Mouse (Mus musculus) liver, postnatal 0 days (tissue): ENCODE measurements at regions not wholly inside any gene's neighbourhood (a gene's known extent, or its start where the extent isn't known, plus 50 kb on each side); places are given as distances from the start of the nearest gene placed in this dataset.

ENCODE experiments used
- ATAC-seq: fragments of 200-750 bp; cut with Nextera tagmentation; 2 replicates; pipeline ENCODE4 v1.8.0; 2017; ENCODE audit warnings: mild to moderate bottlenecking, moderate library complexity
- DNase-seq: peaks from one replicate; pipeline ENCODE4 v3.0.0-alpha.2; 2016
- H3K27ac ChIP-seq: fragments of 300-500 bp; sonication (generic); 2 replicates; pipeline ENCODE4 v1.5.1; 2014; ENCODE audit warnings: antibody characterized with exemption, moderate library complexity, mild to moderate bottlenecking, low read depth
- H3K27me3 ChIP-seq: fragments of 300-500 bp; sonication (generic); 2 replicates; pipeline ENCODE4 v1.6.1; 2014; ENCODE audit warnings: low read length, control low read depth, mixed read lengths; ENCODE audit not compliant: insufficient read depth
- H3K36me3 ChIP-seq: fragments of 300-500 bp; sonication (generic); replicated peaks from 2 replicates; pipeline ENCODE4 v1.6.1; 2014; ENCODE audit warnings: mild to moderate bottlenecking, control low read depth, low read length, moderate library complexity, mixed read lengths; ENCODE audit not compliant: insufficient read depth
- H3K4me1 ChIP-seq: fragments of 300-500 bp; sonication (generic); 2 replicates; pipeline ENCODE4 v1.6.1; 2014; ENCODE audit warnings: antibody characterized with exemption, mild to moderate bottlenecking, control low read depth; ENCODE audit not compliant: insufficient read depth
- H3K4me2 ChIP-seq: fragments of 300-500 bp; sonication (generic); 2 replicates; pipeline ENCODE4 v1.6.1; 2014; ENCODE audit warnings: low read depth, mild to moderate bottlenecking, low read length, moderate library complexity, mixed read lengths
- H3K4me3 ChIP-seq: fragments of 300-500 bp; sonication (generic); 2 replicates; pipeline ENCODE4 v1.5.1; 2014; ENCODE audit warnings: low read depth, low read length
- H3K9ac ChIP-seq: fragments of 300-500 bp; sonication (generic); replicated peaks from 2 replicates; pipeline ENCODE4 v1.6.1; 2014; ENCODE audit warnings: mild to moderate bottlenecking, moderate library complexity
- H3K9me3 ChIP-seq: fragments of 300-500 bp; sonication (generic); 2 replicates; pipeline ENCODE4 v1.6.1; 2016; ENCODE audit warnings: mild to moderate bottlenecking, control low read depth, low read length, mixed read lengths
- CTCF ChIP-seq: sonication (generic); IDR thresholded peaks from 2 replicates; pipeline ENCODE4 v1.5.1; 2016; ENCODE audit warnings: antibody characterized with exemption, low read depth
- EP300 ChIP-seq: IDR thresholded peaks from 2 replicates; pipeline ENCODE4 v1.6.1; 2016; ENCODE audit warnings: antibody characterized with exemption, low read depth, mild to moderate bottlenecking
- WGBS: fragments of 180-500 bp; shearing (Covaris S2); extraction: QIAGEN DNeasy Blood & Tissue Kit; methylation state at CpG from one replicate; pipeline ENCODE4 v1.1.7; 2014; ENCODE audit not compliant: insufficient replicate concordance; 5-methylcytosine and 5-hydroxymethylcytosine counted together

DNA sequence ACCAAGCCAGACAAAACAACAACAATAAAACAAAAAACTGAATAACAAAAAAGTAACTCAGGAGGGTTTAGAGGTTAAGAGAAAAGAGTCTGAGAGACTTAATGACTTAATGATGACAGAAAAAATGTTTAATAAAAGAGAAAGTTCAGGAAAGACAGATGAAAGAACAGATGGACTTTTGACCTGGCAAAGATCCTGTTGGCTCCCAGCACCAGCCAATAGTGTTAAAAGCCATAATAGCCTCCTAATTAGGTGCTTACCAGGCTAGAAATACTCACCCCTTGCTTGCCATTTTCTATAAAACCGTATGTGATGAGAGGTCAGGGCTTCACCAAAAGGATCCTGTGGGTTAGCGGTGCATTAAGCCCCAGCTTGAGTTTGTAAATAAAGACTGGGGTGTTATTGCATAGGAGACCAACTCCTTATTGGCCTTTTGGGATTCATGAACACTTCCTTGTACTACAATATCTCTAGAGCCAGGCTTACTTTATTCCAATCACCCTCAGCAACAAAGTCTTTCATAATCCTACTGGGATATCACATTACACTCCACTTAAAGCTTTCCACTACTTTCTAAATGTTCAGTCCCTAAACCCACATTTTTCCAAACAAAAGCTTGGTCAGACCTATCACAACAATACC is 282.1 kb upstream of the Rasa1 start:
- Histone ChIP-seq H3K36me3 (no peaks in the 10 kb centered on the region), H3K27ac (no peak overlapping the region), H3K27me3 (no peaks in the 10 kb centered on the region), H3K4me2 (no peak overlapping the region), H3K4me1 (no peaks in the 10 kb centered on the region), H3K9me3 (no peaks in the 10 kb centered on the region), H3K9ac (no peak overlapping the region), H3K4me3 (no peak overlapping the region)
- ATAC-seq (no peak), DNase-seq (no peak)
- 84% methylated on average over 2 of the region's 2 CpGs for WGBS
- TF ChIP-seq EP300, result no peak
- TF ChIP-seq CTCF, result no peak

- ATAC-seq (no peak), DNase-seq (no peak)
- Histone ChIP-seq H3K27me3 (no peaks in the 10 kb centered on the region), H3K27ac (no peak overlapping the region), H3K4me3 (no peak overlapping the region), H3K9ac (no peak overlapping the region), H3K4me2 (no peak overlapping the region), H3K4me1 (no peaks in the 10 kb centered on the region), H3K36me3 (no peaks in the 10 kb centered on the region), H3K9me3 (no peaks in the 10 kb centered on the region)
- 69% methylated on average over 2 of the region's 2 CpGs for WGBS
- TF ChIP-seq CTCF (no peak), EP300 (no peak)
Observed at GRCm38 (mm10) chr13:85557821-85558220, 268.9 kb upstream of the Rasa1 start.

DNA sequence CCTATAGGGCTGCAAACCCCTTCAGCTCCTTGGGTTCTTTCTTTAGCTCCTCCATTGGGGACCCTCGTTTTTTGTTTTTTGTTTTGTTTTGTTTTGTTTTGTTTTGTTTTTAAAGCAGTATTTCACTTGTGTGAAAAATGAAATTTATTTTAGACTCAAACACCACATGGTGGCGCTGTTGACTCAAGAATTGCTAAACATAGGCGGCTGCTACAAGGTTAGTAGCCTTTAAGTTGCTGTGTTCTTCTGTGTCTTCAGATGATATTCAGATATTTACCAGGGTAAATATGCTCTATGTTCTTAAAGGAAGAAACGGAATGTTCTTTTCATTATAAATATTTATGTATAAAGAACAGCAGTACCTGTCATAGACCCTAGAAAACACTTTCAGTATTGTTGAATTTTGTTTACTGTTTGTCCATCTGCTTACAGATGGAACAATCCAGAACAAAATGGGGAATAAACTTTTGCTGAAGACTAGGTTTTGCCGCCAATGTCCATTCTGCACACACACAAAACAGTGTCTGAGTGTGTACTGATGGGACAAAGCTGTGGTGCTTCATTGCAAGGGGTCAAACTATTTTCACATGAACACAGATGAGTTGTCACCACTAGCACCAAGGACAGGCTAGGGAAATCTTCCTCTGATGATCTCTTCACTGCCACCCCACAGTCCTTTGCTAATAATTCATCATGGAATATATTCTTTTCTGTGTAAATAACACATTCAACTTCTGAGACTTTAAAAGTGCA is 267.3 kb upstream of the Rasa1 start:
- H3K27me3 ChIP-seq, result no peaks in the 10 kb centered on the region
- H3K9me3 ChIP-seq, result no peaks in the 10 kb centered on the region
- 9% methylated on average over 5 of the region's 5 CpGs for WGBS
- no peak overlapping the region for H3K27ac ChIP-seq
- TF ChIP-seq CTCF, result peak; percentile 60
- no peak for TF ChIP-seq EP300
- no peak for ATAC-seq
- no peaks in the 10 kb centered on the region for H3K4me1 ChIP-seq
- H3K4me3 ChIP-seq, result no peak overlapping the region
- H3K9ac ChIP-seq, result no peak overlapping the region
- no peaks in the 10 kb centered on the region for H3K36me3 ChIP-seq
- H3K4me2 ChIP-seq, result no peak overlapping the region
- DNase-seq, result peak; percentile 46

DNA sequence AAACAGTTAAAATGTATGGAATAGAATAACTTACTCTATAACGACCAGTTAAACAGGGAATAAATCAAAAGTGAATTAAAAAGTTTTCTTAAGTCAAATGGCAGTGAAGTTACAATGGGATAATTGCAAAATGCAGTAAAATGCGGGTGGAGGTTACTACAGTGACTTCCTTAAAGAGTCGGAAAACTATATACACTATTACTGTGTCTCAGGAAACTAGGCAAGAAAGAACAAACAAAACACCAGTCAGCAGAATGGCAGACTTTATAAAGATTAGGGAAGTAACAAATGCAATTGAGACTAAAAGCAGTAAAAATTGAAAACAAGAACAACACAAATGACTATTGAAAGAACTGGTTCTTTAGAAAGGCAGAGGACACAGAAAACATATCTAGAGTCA is 264.1 kb upstream of the Rasa1 start:
- Histone ChIP-seq H3K36me3 (no peaks in the 10 kb centered on the region), H3K27me3 (no peaks in the 10 kb centered on the region), H3K9me3 (no peaks in the 10 kb centered on the region), H3K4me2 (no peak overlapping the region), H3K4me3 (no peak overlapping the region), H3K4me1 (no peaks in the 10 kb centered on the region), H3K27ac (no peak overlapping the region), H3K9ac (no peak overlapping the region)
- no peak for TF ChIP-seq CTCF
- no peak for TF ChIP-seq EP300
- ATAC-seq (no peak), DNase-seq (no peak)
- WGBS, result 52% methylated on average over 3 of the region's 3 CpGs

DNA sequence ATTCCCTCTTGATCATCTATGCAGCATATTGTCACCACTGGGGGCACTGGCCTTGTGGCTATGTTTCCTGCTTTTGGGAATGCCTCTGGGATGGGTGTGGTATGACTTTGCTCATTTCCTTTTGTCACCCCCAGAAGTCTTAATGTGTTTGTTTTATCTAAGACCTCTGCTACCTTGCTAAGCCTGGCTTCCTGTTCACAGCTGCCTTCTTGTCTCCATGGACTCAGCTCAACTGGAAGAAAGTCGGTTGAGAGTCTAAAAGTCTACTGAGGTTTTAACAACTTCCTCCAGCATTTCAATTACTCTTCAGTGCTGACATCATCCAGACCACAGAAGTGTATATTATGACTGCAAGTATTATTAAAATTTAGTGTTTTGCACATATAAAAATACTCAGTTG is 220.7 kb upstream of the Rasa1 start:
- H3K27ac ChIP-seq, result no peak overlapping the region
- 25% methylated on average over 1 of the region's 1 CpGs for WGBS
- no peak for TF ChIP-seq EP300
- TF ChIP-seq CTCF, result peak; percentile 23; the same call in 1 of the 2 replicates
- H3K36me3 ChIP-seq, result no peaks in the 10 kb centered on the region
- no peak overlapping the region for H3K4me2 ChIP-seq
- no peaks in the 10 kb centered on the region for H3K9me3 ChIP-seq
- H3K4me1 ChIP-seq, result peaks cover 8% of the 10 kb centered on the region
- DNase-seq (no peak), ATAC-seq (no peak)
- H3K27me3 ChIP-seq, result no peaks in the 10 kb centered on the region
- no peak overlapping the region for H3K9ac ChIP-seq
- no peak overlapping the region for H3K4me3 ChIP-seq

- no peak overlapping the region for H3K27ac ChIP-seq
- H3K4me2 ChIP-seq, result no peak overlapping the region
- ATAC-seq (no peak), DNase-seq (no peak)
- H3K4me3 ChIP-seq, result no peak overlapping the region
- no peak overlapping the region for H3K9ac ChIP-seq
- no peaks in the 10 kb centered on the region for H3K27me3 ChIP-seq
- WGBS, result 52% methylated on average over 1 of the region's 1 CpGs
- peaks cover 8% of the 10 kb centered on the region for H3K4me1 ChIP-seq
- TF ChIP-seq EP300 (no peak), CTCF (no peak)
- H3K9me3 ChIP-seq, result no peaks in the 10 kb centered on the region
- H3K36me3 ChIP-seq, result no peaks in the 10 kb centered on the region
Observed at GRCm38 (mm10) chr13:85508552-85508951, 219.6 kb upstream of the Rasa1 start.
